Mouse (Mus musculus): ENCODE results near the gene Chp1.
"Not testable (repeated sequence)": the region's sequence is repeated elsewhere in the genome, so short reads cannot be mapped to it uniquely, and the experiment has no call there.

Gene Chp1

DNA sequence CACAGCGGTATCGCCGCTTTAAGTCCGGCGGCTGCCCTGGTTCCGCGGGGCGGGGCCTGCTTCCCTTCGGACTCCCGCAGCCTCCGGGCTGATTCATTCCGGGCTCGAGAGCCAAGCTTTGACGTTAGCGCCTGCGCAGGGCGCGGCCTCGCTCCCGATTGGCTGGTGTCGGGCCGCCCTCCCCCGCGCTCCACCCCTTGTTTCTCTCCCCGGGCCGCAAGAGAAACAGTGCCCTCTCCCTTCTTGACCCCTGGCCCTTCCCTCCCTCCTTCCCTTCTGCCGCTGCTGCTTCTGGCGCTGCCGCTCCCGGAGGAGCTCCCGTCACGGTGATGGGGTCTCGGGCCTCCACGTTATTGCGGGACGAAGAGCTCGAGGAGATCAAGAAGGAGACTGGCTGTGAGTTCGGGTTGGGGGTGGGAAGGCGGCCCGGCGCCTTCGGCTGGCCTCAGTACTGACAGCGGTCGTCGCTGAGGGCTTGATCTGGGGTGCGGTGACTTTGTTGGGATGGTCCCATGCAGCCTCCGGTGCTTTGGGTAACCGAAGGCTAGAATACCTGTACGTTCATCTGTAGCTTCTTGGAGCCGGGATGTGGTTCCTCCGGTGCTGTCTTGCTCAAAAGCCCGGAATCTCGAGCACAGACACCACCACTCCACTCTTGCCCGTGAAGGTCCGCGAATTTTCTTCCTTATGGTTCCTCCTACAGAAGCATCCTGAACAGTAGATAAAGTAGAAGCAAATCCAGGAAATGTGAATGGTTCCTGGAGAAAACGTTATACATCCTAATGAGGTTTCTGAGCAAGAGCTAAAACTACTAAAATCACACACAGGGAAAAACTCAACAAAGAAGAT lies at the start of gene Chp1, which contains the start of gene Exd1:
Gene Chp1, plus strand, starts transcription at position 176 of the 849 bp plus-strand sequence.
Gene Exd1, minus strand, starts transcription at position 106 of the 849 bp plus-strand sequence.
- peak; percentile 100 for DNase-seq

DNA sequence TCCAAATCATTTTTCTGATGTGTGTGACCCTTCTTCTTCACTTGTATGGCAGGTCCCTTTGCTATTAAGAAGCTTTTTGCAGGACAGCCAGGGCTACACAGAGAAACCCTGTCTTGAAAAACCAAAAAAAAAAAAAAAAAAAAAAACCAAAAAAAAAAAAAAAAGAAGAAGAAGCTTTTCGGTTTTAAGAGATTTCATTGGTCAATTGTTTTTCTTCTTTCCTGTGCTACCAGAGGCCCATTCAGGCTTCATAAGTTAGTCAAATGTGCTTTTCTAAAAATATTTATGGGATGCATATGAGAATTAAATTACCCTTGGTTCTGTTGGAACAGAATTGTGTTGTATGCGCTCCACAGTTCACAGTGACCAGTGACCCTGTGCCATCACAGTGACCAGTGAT lies 48.6 kb upstream of the Chp1 start:
- DNase-seq, result no peak

- DNase-seq, result no peak
Observed at GRCm38 (mm10) chr2:119500965-119501652, 46.4 kb upstream of the Chp1 start.

DNA sequence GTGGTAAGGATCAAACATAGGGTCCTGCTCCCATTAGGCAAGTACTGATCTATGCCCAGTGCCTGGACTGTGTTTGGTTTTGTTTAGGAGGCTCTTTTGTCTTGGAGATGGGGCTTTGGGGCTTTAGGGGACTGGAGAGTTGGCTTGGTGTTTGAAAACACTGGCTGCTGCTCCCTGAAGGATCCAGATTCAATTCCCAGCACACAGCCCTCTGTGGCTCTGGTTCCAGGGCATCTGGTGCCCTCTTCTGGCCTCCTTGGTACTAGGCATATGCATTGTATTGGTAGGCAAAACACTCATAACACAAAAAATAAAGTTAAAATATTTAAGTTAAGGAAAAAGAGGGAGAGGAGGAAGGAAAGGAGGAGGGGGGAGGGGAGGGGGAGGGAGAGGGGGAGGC lies 40.4 kb upstream of the Chp1 start:
- no peak for DNase-seq

DNA sequence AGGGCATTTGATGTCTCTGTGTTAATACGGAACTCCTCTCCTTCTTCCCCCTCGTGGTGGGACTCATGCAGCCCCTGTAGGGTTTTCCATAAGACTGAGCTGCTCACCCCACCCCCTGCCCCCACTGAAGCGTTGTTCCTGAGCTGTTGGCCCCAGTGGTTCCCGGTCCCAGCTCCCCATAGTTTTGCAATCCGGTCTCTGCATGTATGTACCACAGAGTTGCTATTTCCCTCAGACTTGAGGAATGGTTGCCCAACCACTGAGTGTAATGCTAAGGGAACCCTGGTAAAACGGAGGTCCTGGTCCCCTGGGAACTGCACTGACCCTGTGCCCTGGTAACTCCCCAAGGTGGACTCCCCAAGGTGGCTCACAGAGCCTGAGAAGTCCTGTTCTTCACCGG lies 39.0 kb upstream of the Chp1 start:
- not testable (repeated sequence) for DNase-seq

- DNase-seq, result no peak
Observed at GRCm38 (mm10) chr2:119510856-119511255, 36.6 kb upstream of the Chp1 start.

- DNase-seq, result peak; percentile 8
Observed at GRCm38 (mm10) chr2:119512292-119512691, 35.2 kb upstream of the Chp1 start.

DNA sequence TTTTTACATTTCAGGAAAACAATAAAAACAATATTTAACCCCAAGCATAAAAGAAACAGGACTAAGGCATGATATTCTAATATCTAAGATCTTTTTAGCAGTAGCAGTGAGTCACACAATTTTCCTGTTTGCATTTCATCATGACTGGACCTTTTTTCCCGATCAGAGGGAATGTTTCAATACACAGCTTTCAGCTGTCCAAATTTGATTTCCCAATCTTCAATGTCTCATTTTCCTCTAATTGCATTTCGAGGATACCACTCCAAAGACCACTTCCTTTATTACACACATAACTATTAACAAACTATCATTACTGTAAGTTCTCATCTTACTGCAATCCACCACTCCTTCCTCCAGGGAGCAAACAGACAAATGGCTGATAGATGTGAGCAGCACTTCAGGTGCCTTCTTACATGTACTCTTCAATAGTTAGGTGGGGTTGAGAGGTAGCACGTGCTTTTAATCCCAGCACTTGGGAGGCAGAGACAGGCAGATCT lies 33.4 kb upstream of the Chp1 start:
- no peak for DNase-seq

DNA sequence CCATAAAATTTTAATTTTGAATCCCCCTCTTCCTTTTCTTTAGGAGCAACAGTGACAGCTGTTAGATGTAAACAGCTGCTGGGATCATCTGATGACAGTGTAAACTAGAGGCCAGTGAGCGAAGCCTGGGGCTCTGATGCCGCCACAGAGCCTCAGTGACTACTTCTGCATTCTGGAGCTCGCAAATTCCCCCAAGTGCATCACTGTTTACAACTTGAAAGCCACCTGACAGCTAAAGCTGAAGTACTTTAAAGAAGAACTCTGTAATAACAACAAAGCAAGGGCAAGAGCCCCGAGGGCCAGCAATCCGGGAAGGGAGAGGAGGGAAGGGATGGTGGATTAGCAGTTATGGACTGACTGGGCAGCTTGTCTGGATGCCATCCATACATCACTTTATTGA lies 30.7 kb upstream of the Chp1 start:
- DNase-seq, result no peak

GRCm38 (mm10) chr2:119520550-119520949 lies 26.9 kb upstream of the Chp1 start:
- DNase-seq, result peak; percentile 2

DNA sequence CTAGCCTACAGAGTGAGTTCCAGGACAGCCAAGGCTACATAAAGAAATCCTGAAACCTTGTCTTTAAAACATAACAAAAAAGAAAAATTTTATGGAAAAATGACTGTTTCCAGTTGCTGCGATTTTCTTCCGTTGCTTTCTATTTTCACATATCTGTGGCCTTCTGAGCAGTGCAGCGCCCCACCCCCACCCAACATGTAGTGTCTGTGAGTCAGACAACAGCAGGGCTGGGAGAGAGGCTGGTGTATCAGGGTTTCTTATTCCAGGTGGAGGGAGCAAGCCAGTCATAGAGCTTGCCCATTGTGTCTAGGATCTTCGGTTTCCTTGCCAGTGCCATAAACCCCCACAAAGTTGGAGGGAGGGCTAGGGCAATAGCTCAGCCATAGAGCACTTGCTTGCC lies 23.7 kb upstream of the Chp1 start:
- no peak for DNase-seq

GRCm38 (mm10) chr2:119525422-119525821 lies 22.1 kb upstream of the Chp1 start:
- DNase-seq, result no peak

DNA sequence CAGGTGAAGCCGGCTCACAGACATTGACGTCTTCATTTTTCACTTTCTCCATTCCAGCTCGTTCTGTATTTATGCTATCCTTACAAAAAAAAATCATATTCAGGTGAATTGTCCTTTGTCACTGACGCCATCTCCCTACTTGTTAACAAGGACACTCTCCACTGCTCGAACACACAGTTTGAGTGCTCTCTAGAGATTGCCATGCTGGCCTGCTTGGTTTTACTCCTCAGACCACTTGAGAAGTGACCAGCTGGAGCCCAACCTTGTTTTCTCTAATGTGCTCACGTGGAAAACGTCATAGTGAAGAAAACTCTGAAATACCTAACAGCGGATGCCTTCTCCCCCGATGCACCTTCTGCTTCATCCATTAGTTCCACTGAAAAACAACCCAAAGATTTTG lies 8.7 kb upstream of the Chp1 start:
- peak; percentile 4 for DNase-seq

DNA sequence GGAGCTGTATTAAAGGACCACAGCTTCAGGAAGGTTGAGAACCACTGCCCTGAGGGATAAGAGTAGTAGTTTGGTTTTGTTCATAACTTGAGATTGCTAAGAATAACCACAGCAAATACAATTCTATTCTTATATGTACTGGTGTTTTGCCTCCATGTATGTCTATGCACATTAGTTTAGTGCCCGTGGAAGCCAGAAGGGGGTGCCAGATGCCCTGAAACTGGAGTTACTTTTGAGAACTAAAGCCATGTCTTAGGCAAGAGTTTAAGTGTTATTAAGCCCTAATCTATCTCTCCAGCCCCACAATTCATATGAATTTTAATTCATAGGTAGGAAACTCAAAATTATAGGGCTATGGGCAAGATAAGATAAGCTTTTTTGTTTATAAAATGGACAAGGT lies 5.4 kb upstream of the Chp1 start:
- DNase-seq, result peak; percentile 80

DNA sequence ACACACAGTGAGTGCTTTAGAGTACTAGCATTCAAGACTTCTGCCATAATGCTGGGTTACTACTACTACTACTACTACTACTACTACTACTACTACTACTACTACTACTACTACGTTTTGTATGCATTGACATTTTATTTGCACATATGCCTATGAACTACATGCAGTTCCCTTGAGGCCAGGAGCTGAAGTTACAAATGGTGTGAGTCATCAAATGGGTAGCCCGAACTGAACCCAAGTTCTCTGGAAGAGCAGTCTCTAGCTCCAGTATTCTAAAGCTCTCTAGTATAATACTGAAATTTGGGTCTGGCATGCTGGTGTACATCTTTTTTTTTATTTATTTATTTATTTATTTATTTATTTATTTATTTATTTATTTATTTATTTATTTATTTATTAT lies 3.8 kb upstream of the Chp1 start:
- no peak for DNase-seq

GRCm38 (mm10) chr2:119546848-119547521 lies 512 bp upstream of the Chp1 start:
- DNase-seq, result peak; percentile 95

GRCm38 (mm10) chr2:119548371-119548660 lies 819 bp downstream of the Chp1 start:
- DNase-seq, result no peak

- DNase-seq, result peak; percentile 37
Observed at GRCm38 (mm10) chr2:119548691-119549090, 1.2 kb downstream of the Chp1 start.

GRCm38 (mm10) chr2:119549678-119550077 lies 2.2 kb downstream of the Chp1 start:
- DNase-seq, result no peak

GRCm38 (mm10) chr2:119558039-119558438 lies 10.5 kb downstream of the Chp1 start:
- no peak for DNase-seq

DNA sequence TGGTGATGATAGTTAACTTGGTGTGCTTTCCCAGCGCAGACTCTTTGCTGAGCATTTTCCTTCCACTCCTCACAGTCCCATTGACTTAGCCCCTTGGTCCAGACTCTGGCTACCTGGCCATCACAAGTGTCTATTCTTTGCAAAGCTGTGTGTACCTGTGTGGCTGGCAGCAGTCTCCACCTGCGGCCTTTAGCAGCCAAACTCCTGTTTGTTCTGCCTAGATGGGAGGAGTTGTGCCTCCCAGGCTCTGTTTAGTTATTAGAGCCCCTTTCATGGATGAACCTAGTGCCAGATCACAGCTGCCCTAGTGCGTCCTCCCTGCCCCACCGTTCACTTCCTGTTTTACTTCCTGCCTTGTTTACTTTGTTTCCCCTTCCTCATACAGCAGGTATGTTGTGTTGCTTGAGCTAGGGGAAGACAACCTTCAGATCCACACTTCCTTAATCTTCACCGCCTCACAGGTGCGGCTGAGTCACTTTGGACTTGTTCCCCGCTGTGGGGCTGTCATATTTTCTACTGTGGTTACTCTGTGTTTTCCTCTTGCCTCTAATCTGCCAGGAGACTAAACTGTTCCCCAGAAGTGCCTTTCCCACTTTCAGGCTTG lies 11.3 kb downstream of the Chp1 start:
- DNase-seq, result no peak

DNA sequence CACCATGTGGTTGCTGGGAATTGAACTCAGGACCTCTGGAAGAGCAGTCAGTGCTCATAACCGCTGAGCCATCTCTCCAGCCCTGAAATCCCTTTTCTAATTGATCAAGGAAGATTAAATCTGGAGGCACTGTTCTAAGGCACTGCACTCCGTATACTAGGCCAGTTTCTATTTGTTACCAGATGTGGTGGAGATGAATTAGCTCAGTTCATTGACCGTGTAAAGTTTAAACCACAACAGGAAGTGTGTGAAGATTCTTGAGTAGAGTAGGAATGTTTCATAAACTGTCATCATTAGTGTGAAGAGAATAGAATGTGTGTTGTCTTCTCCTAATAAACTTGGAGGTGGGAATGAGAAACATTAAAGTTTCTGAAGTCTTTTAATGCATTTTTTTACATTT lies 14.3 kb downstream of the Chp1 start:
- no peak for DNase-seq

GRCm38 (mm10) chr2:119565284-119565683 lies 17.8 kb downstream of the Chp1 start:
- no peak for DNase-seq

All from lung, postnatal 10 days (tissue).